Mouse (Mus musculus) ES-E14 (cell line): ENCODE measurements at regions not wholly inside any gene's neighbourhood (a gene's known extent, or its start where the extent isn't known, plus 50 kb on each side); places are given as distances from the start of the nearest gene placed in this dataset.

Experiments
- DNase-seq: peaks from one replicate; pipeline ENCODE4 v3.0.0-alpha.2; 2013; ENCODE audit warnings: low read depth, low spot score
- H3K27ac ChIP-seq: 2 replicates; pipeline ENCODE4 v1.5.1; 2012; ENCODE audit warnings: low read depth, mild to moderate bottlenecking, low read length, moderate library complexity, mixed read lengths; ENCODE audit not compliant: poor library complexity, insufficient read depth, severe bottlenecking
- H3K36me3 ChIP-seq: 2 replicates; pipeline ENCODE4 v1.6.1; 2012; ENCODE audit warnings: mild to moderate bottlenecking, low read length, moderate library complexity, mixed read lengths; ENCODE audit not compliant: control insufficient read depth, poor library complexity, insufficient read depth, severe bottlenecking
- H3K4me1 ChIP-seq, 2 experiments: fragments of 150-350 bp in 1 of 2; sonication (generic) in 1 of 2; 2 replicates each; pipeline ENCODE4 v1.6.1; 2012; ENCODE audit warnings: low read length in 2 of 2, mild to moderate bottlenecking in 1 of 2, mixed read lengths in 1 of 2; ENCODE audit not compliant: control insufficient read depth in 2 of 2, insufficient read depth in 2 of 2, poor library complexity in 1 of 2
- H3K4me3 ChIP-seq, 2 experiments: fragments of 150-350 bp in 1 of 2; sonication (generic) in 1 of 2; 2 replicates each; pipeline ENCODE4 v1.5.1; 2012; ENCODE audit warnings: low read length in 2 of 2, low read depth in 1 of 2, mild to moderate bottlenecking in 1 of 2, mixed read lengths in 1 of 2; ENCODE audit not compliant: insufficient read depth in 1 of 2, poor library complexity in 1 of 2, severe bottlenecking in 1 of 2
- H3K9ac ChIP-seq: 2 replicates; pipeline ENCODE4 v1.6.1; 2012; ENCODE audit warnings: low read depth, mild to moderate bottlenecking, low read length, mixed read lengths; ENCODE audit not compliant: poor library complexity, insufficient read depth, severe bottlenecking
- H3K9me3 ChIP-seq: fragments of 150-350 bp; sonication (generic); 2 replicates; pipeline ENCODE4 v1.6.1; 2012; ENCODE audit warnings: low read depth, mild to moderate bottlenecking, low read length; ENCODE audit not compliant: control insufficient read depth, insufficient read depth
- CHD2 ChIP-seq: IDR thresholded peaks from 2 replicates; pipeline ENCODE4 v1.6.1; 2014; ENCODE audit warnings: mild to moderate bottlenecking, low read depth, low read length, inconsistent platforms
- HCFC1 ChIP-seq: IDR thresholded peaks from 2 replicates; pipeline ENCODE4 v1.6.1; 2012; ENCODE audit warnings: low read length, inconsistent platforms, borderline replicate concordance; ENCODE audit not compliant: insufficient read depth
- MAFK ChIP-seq: IDR thresholded peaks from 2 replicates; pipeline ENCODE4 v1.6.1; 2014; ENCODE audit warnings: mild to moderate bottlenecking, low read depth, low read length, inconsistent platforms; ENCODE audit not compliant: insufficient read depth
- ZC3H11A ChIP-seq: IDR thresholded peaks from 2 replicates; pipeline ENCODE4 v1.6.1; 2012; ENCODE audit warnings: low read depth, mild to moderate bottlenecking, inconsistent platforms, low read length, borderline replicate concordance
- ZNF384 ChIP-seq: IDR thresholded peaks from 2 replicates; pipeline ENCODE4 v1.6.1; 2012; ENCODE audit warnings: low read depth, low read length, inconsistent platforms
- in situ Hi-C, 2 experiments: fragments of 600-800 bp; cut with MboI; formaldehyde crosslinking; loops; one replicate each; pipeline ENCODE4 v1.15.1; 2025; ENCODE audit warnings: low sequenced_read_pairs in 2 of 2, inconsistent platforms in 1 of 2; ENCODE audit not compliant: unreplicated experiment in 2 of 2

DNA sequence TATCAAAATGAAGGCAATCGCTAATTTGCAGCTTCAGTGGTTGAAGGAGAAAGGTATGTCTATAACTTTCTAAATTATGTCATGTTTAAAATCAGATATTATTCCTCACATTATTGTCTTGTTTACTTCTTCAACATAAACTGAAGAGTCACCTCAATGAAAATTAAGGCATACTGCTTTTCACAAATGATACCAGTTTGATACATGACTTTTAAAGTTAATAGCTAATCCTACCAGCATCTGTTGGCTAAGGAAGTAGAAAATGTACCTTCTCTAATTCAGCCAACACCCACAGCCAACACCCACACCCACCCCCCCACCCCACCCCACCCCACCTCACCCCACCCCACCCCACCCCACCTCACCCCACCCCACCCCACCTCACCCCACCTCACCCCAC lies 158.3 kb downstream of the Qdpr start:
- Histone ChIP-seq H3K4me1 (peaks cover 0 to 1% of the 10 kb centered on the region in 2 experiments; a peak in 1 of 4 replicates), H3K9me3 (no peaks in the 10 kb centered on the region), H3K36me3 (no peaks in the 10 kb centered on the region), H3K4me3 (no peak overlapping the region), H3K9ac (no peak overlapping the region), H3K27ac (no peak overlapping the region)
- in situ Hi-C loops, result no loop called here
- no peak for TF ChIP-seq HCFC1
- no peak for TF ChIP-seq ZNF384
- TF ChIP-seq MAFK, result no peak
- TF ChIP-seq ZC3H11A, result no peak
- no peak for TF ChIP-seq CHD2
- DNase-seq, result no peak

DNA sequence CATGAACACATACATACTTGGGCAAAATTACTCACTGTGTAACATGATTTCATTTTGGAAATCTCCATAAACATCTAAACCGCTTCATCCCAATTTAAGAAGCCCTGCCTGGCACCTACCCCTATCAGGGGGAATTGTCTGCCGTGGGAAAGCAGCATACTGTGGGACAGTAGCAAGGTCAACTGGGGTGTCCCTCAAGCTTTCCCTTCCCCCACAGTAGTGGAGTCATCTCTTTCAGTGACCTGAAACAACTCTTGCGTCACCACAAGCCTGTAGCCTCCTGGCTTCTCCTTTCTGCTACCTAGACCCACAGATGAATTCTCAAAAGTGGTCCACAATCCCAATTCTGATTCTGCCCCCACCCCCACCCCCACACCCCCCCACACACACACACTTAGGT lies 158.8 kb downstream of the Qdpr start:
- TF ChIP-seq MAFK (no peak), CHD2 (no peak)
- Histone ChIP-seq H3K27ac (no peak overlapping the region), H3K36me3 (no peaks in the 10 kb centered on the region), H3K9ac (no peak overlapping the region), H3K9me3 (no peaks in the 10 kb centered on the region), H3K4me1 (peaks cover 0 to 1% of the 10 kb centered on the region in 2 experiments; a peak in 1 of 4 replicates), H3K4me3 (no peak overlapping the region)
- DNase-seq, result no peak
- in situ Hi-C loops, result no loop called here

DNA sequence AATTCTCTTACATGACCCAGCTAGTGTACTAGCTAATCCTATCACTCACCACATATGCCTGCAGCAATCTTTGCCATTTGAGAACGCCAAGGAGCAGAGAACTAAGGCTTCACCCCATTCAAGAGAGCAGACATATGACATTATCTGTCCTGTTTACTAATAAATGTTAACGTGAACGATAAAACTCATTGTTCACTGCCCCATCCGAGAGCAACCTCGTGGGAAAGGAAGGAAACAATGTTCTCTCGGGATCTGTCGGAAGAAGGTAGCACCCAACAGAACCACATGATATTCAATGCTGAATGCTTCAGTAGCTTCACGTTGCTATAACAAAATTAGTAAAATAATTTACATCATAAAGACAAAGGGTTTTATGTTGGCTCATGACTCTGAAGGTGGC lies 163.6 kb downstream of the Qdpr start:
- Histone ChIP-seq H3K9me3 (no peaks in the 10 kb centered on the region), H3K27ac (no peak overlapping the region), H3K36me3 (no peaks in the 10 kb centered on the region), H3K4me3 (no peak overlapping the region), H3K9ac (no peak overlapping the region), H3K4me1 (no peaks in the 10 kb centered on the region)
- DNase-seq, result no peak
- TF ChIP-seq ZNF384, result no peak
- TF ChIP-seq HCFC1, result no peak
- TF ChIP-seq CHD2, result no peak
- TF ChIP-seq ZC3H11A, result no peak
- no peak for TF ChIP-seq MAFK
- in situ Hi-C loops, result no loop called here

DNA sequence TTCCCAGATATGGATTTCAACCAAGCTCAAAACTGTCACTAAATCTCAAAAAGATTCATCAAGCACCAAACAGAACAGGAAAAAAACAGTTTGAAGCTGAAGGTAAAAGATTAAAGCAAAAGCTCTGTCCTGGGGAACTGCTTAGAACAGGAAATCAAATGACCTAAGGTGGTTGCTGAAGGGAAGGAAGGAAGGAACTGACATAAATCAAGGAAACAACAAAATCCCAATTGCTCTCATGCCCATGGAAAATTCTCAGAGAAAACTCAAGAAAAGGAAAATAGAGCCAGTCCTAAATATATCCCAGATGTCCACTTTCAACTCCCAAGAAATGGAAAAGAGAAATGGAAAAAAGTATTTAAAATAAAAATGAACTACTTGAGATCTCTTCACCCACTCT lies 165.4 kb downstream of the Qdpr start:
- Histone ChIP-seq H3K4me1 (no peaks in the 10 kb centered on the region), H3K27ac (no peak overlapping the region), H3K9ac (no peak overlapping the region), H3K4me3 (no peak overlapping the region), H3K9me3 (no peaks in the 10 kb centered on the region), H3K36me3 (no peaks in the 10 kb centered on the region)
- TF ChIP-seq ZNF384 (no peak), CHD2 (no peak), ZC3H11A (no peak), HCFC1 (no peak), MAFK (no peak)
- DNase-seq, result no peak
- in situ Hi-C loops, result no loop called here

DNA sequence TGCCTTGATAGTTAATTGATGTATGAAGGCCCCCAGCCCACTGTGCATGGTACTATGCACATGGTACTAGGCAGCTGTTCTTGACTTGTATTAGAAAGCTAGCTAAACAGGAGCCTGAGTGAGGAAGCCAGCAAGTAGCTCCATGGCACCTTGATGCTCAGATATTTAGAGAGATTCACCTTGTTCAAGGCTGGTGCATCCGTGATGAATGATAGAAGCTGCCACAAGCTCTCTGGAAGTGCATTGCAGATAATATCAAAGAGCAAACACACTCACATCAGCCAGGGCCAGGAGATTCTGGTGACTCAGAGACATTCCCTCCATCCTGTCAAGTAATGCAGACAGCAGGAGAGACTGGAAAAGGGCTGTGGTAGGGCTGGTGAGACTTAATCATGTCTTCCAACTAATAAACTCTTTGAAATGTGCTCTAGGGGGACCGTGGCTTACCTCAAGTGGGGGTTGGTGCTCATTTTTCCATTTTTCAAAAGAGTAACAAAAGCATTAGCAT lies 166.1 kb downstream of the Qdpr start:
- in situ Hi-C loops, result no loop called here
- Histone ChIP-seq H3K4me1 (no peaks in the 10 kb centered on the region), H3K27ac (no peak overlapping the region), H3K9me3 (no peaks in the 10 kb centered on the region), H3K36me3 (no peaks in the 10 kb centered on the region), H3K9ac (no peak overlapping the region), H3K4me3 (no peak overlapping the region)
- TF ChIP-seq HCFC1 (no peak), CHD2 (no peak), ZC3H11A (no peak), MAFK (no peak), ZNF384 (no peak)
- no peak for DNase-seq
